Mouse (Mus musculus) limb, embryonic 14.5 days (tissue): ENCODE measurements around the gene Srpx2. TPM values are rescaled to one million over a fixed set of nuclear protein-coding genes. Genes with fewer than 3 reads are reported as not detected.

Experiments used
- ATAC-seq: fragments of 200-750 bp; cut with Nextera tagmentation; 2 replicates; pipeline ENCODE4 v1.8.0; 2017; ENCODE audit warnings: low read depth, moderate number of reproducible peaks, moderate TSS enrichment; ENCODE audit not compliant: low FRiP score
- DNase-seq: peaks from one replicate; pipeline ENCODE4 v3.0.0-alpha.2; 2015; ENCODE audit warnings: low spot score
- H3K27ac ChIP-seq: fragments of 300-500 bp; sonication (generic); replicated peaks from 2 replicates; pipeline ENCODE4 v1.5.1; 2014; ENCODE audit warnings: low read depth, mild to moderate bottlenecking, low read length, moderate library complexity, mixed read lengths
- H3K27me3 ChIP-seq: fragments of 300-500 bp; sonication (generic); 2 replicates; pipeline ENCODE4 v1.6.1; 2014; ENCODE audit warnings: low read length, mixed read lengths; ENCODE audit not compliant: control insufficient read depth, insufficient read depth
- H3K36me3 ChIP-seq: fragments of 300-500 bp; sonication (generic); 2 replicates; pipeline ENCODE4 v1.6.1; 2014; ENCODE audit warnings: mild to moderate bottlenecking, low read length, moderate library complexity, mixed read lengths; ENCODE audit not compliant: control insufficient read depth, insufficient read depth
- H3K4me1 ChIP-seq: fragments of 300-500 bp; sonication (generic); 2 replicates; pipeline ENCODE4 v1.6.1; 2014; ENCODE audit warnings: antibody characterized with exemption, low read length, mixed read lengths; ENCODE audit not compliant: control insufficient read depth, insufficient read depth
- H3K4me2 ChIP-seq: fragments of 300-500 bp; sonication (generic); replicated peaks from 2 replicates; pipeline ENCODE4 v1.6.1; 2014; ENCODE audit warnings: low read depth, mild to moderate bottlenecking, low read length, moderate library complexity; ENCODE audit not compliant: severe bottlenecking
- H3K4me3 ChIP-seq: fragments of 300-500 bp; sonication (generic); replicated peaks from 2 replicates; pipeline ENCODE4 v1.5.1; 2014; ENCODE audit warnings: low read length
- H3K9ac ChIP-seq: fragments of 300-500 bp; sonication (generic); 2 replicates; pipeline ENCODE4 v1.6.1; 2014; ENCODE audit warnings: mild to moderate bottlenecking, low read depth, low read length, moderate library complexity; ENCODE audit not compliant: severe bottlenecking
- H3K9me3 ChIP-seq: fragments of 300-500 bp; sonication (generic); 2 replicates; pipeline ENCODE4 v1.6.1; 2016; ENCODE audit warnings: low read length; ENCODE audit not compliant: control insufficient read depth
- POLR2A ChIP-seq: fragments of 200-500 bp; IDR thresholded peaks from 2 replicates; pipeline ENCODE4 v1.8.0; 2012; ENCODE audit warnings: inconsistent platforms, mild to moderate bottlenecking, moderate library complexity, borderline replicate concordance; ENCODE audit not compliant: insufficient read depth, insufficient read length; ENCODE audit errors: extremely low read depth
- WGBS: fragments of 180-500 bp; shearing (Covaris S2); extraction: QIAGEN DNeasy Blood & Tissue Kit; methylation state at CpG from one replicate; pipeline ENCODE4 v1.1.7; 2014; 5-methylcytosine and 5-hydroxymethylcytosine counted together
- polyA plus RNA-seq, 2 experiments: library from polyadenylated mRNA; depleted of rRNA in 1 of 2; stranded (reverse) in 1 of 2; unstranded in 1 of 2; fragments of >200 nt; fragmentation: Nextera tagmentation in 1 of 2; extraction: Ambion mirVana in 1 of 2; gene quantifications; 2 replicates each; pipeline versions ENCODE4 v1.2.1 to v1.2.3; 2012 to 2014

Gene Srpx2
- polyA plus RNA-seq, 2 experiments: 7.9 to 8.9 TPM

- no peaks in the 10 kb centered on the region for H3K27me3 ChIP-seq
- no peaks in the 10 kb centered on the region for H3K9me3 ChIP-seq
- H3K4me1 ChIP-seq: no peaks in the 10 kb centered on the region
- no peak overlapping the region for H3K4me2 ChIP-seq
- peak; percentile 53 for DNase-seq
- TF ChIP-seq POLR2A: no peak
- H3K9ac ChIP-seq: no peak overlapping the region
- H3K4me3 ChIP-seq: no peak overlapping the region
- H3K27ac ChIP-seq: no peak overlapping the region
- ATAC-seq: peak; percentile 84
- H3K36me3 ChIP-seq: no peaks in the 10 kb centered on the region
- 46% methylated on average over 10 of the region's 10 CpGs for WGBS
Measured at GRCm38 (mm10) chrX:133911397-133912103, 3.3 kb downstream of the Srpx2 start.

GRCm38 (mm10) chrX:133913006-133913405 lies 4.8 kb downstream of the Srpx2 start:
- 77% methylated on average over 3 of the region's 3 CpGs for WGBS
- no peak overlapping the region for H3K9ac ChIP-seq
- H3K27ac ChIP-seq: no peak overlapping the region
- no peaks in the 10 kb centered on the region for H3K4me1 ChIP-seq
- no peak overlapping the region for H3K4me2 ChIP-seq
- TF ChIP-seq POLR2A: no peak
- H3K36me3 ChIP-seq: no peaks in the 10 kb centered on the region
- no peak for ATAC-seq
- no peaks in the 10 kb centered on the region for H3K9me3 ChIP-seq
- no peak for DNase-seq
- no peak overlapping the region for H3K4me3 ChIP-seq
- H3K27me3 ChIP-seq: no peaks in the 10 kb centered on the region

- H3K27ac ChIP-seq: no peak overlapping the region
- ATAC-seq: peak; percentile 32; the same call in 1 of the 2 replicates
- H3K4me1 ChIP-seq: no peaks in the 10 kb centered on the region
- H3K36me3 ChIP-seq: no peaks in the 10 kb centered on the region
- peak; percentile 38 for DNase-seq
- no peak overlapping the region for H3K4me2 ChIP-seq
- TF ChIP-seq POLR2A: no peak
- 46% methylated on average over 7 of the region's 7 CpGs for WGBS
- H3K9me3 ChIP-seq: no peaks in the 10 kb centered on the region
- H3K9ac ChIP-seq: no peak overlapping the region
- H3K4me3 ChIP-seq: no peak overlapping the region
- H3K27me3 ChIP-seq: no peaks in the 10 kb centered on the region
Measured at GRCm38 (mm10) chrX:133914219-133914618, 6.0 kb downstream of the Srpx2 start.

- Histone ChIP-seq H3K36me3 (no peaks in the 10 kb centered on the region), H3K9ac (no peak overlapping the region), H3K27ac (no peak overlapping the region), H3K4me2 (no peak overlapping the region), H3K4me3 (no peak overlapping the region), H3K9me3 (no peaks in the 10 kb centered on the region), H3K4me1 (no peaks in the 10 kb centered on the region), H3K27me3 (no peaks in the 10 kb centered on the region)
- 74% methylated on average over 4 of the region's 4 CpGs for WGBS
- no peak for DNase-seq
- no peak for TF ChIP-seq POLR2A
- no peak for ATAC-seq
Measured at GRCm38 (mm10) chrX:133921187-133921586, 13.0 kb downstream of the Srpx2 start.

GRCm38 (mm10) chrX:133926760-133927159 lies 18.5 kb downstream of the Srpx2 start:
- no peaks in the 10 kb centered on the region; the same call in 1 of the 2 replicates for H3K27me3 ChIP-seq
- WGBS: 77% methylated on average over 5 of the region's 5 CpGs

More at GRCm38 (mm10) chrX:133926760-133927159, 18.5 kb downstream of the Srpx2 start:
- Histone ChIP-seq H3K36me3 (no peaks in the 10 kb centered on the region), H3K4me3 (no peak overlapping the region), H3K9me3 (no peaks in the 10 kb centered on the region), H3K4me2 (no peak overlapping the region), H3K9ac (no peak overlapping the region), H3K27ac (no peak overlapping the region), H3K4me1 (no peaks in the 10 kb centered on the region)
- DNase-seq (no peak), ATAC-seq (no peak)
- no peak for TF ChIP-seq POLR2A
